29 mouse cellular contexts compared by ENCODE assay signal in the genomic region with DNA sequence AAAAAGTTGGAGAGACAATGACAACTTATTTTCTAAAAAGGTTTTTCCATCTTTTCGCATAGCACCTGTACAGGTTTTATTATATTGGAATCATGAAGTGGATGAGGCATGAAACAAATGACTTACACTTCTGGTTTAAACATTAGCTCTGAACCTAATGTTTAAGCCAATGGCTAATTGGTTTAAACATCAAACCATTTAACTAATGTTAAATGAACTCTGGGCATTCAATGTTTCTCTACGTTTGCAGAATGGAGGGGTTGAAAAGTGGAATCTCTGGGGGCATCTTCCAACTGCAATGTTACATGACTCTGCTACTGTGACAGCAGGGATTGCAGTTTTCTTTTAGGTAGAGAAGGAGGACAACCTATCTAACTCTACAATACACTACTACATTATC. TPM values are rescaled to one million over a fixed set of nuclear protein-coding genes. Genes with fewer than 3 reads are reported as not detected.
DNase-seq lines count a peak whose midpoint lies in the region; ATAC-seq and TF ChIP-seq lines count a peak whose summit lies in the region.
"Had no signal": no experiment of that assay in that cellular context is flagged by ENCODE, and none has a peak within 500 bp of the region (broad histone marks: within the 10 kb centered on the region; RNA-seq: fewer than 3 reads in every experiment).

No protein-coding gene starts in this region.

- peak; percentile 54 for ATAC-seq in kidney, embryonic 15.5 days (replicated peaks; ENCODE audit: low FRiP score)
- ATAC-seq: forebrain, embryonic 14.5 days; forebrain, postnatal 0 days; hindbrain, embryonic 16.5 days; Patski had no signal

- 36% methylated on average over 2 of the region's 2 CpGs for WGBS in kidney, adult 2 months
- 65% methylated on average over 2 of the region's 2 CpGs for WGBS in kidney, embryonic 15.5 days
- 87% methylated on average over 2 of the region's 2 CpGs for WGBS in limb, embryonic 10.5 days

- no peak for TF ChIP-seq POLR2A in kidney, adult 2 months (IDR thresholded peaks at IDR 0.05; ENCODE audit: low read depth, low read length)

- no peaks in the 10 kb centered on the region for H3K9me3 ChIP-seq in kidney, embryonic 15.5 days (replicated peaks)
- no peaks in the 10 kb centered on the region for H3K9me3 ChIP-seq in limb, embryonic 10.5 days (replicated peaks)
- H3K9me3 ChIP-seq: embryonic facial prominence, embryonic 12.5 days; embryonic facial prominence, embryonic 15.5 days; heart, embryonic 12.5 days; heart, embryonic 15.5 days; hindbrain, embryonic 10.5 days; hindbrain, embryonic 13.5 days had no signal

- peaks cover 8% of the 10 kb centered on the region; the same call in 1 of the 2 replicates for H3K4me1 ChIP-seq in kidney, adult 2 months (ENCODE audit: control insufficient read depth, insufficient read depth, low read length)
- no peaks in the 10 kb centered on the region for H3K4me1 ChIP-seq in kidney, embryonic 15.5 days
- no peaks in the 10 kb centered on the region for H3K4me1 ChIP-seq in limb, embryonic 10.5 days
- H3K4me1 ChIP-seq: embryonic facial prominence, embryonic 12.5 days; embryonic facial prominence, embryonic 15.5 days; heart, embryonic 12.5 days; heart, embryonic 15.5 days; hindbrain, embryonic 10.5 days; hindbrain, embryonic 13.5 days had no signal

- no peak overlapping the region for H3K9ac ChIP-seq in kidney, embryonic 15.5 days
- H3K9ac ChIP-seq: embryonic facial prominence, embryonic 12.5 days; embryonic facial prominence, embryonic 15.5 days; forebrain, postnatal 0 days; heart, embryonic 12.5 days; heart, embryonic 15.5 days; hindbrain, embryonic 13.5 days had no signal

- DNase-seq in kidney, adult 2 months = peak; percentile 67
- no peak for DNase-seq in kidney, postnatal 4 days
- no peak for DNase-seq in kidney, adult 18-20 months
- peak; percentile 2 to 30 for DNase-seq in kidney, postnatal 36 days
- DNase-seq in limb, embryonic 10.5 days (ENCODE audit: low spot score) = no peak
- DNase-seq: adrenal gland, postnatal 10 days; adrenal gland, postnatal 36 days; B cell, adult 2 months; cerebellum, adult 2 months; cerebellum, adult 9-11 months; cerebellum, postnatal 25 days; forebrain, postnatal 0 days; gastrocnemius, adult 2 months; gastrocnemius, postnatal 14 days; heart, adult 11 months; heart, postnatal 10 days; heart, postnatal 36 days had no signal

- H3K27ac ChIP-seq in kidney, adult 2 months (ENCODE audit: insufficient read depth, low read depth, low read length) = peak overlapping the region; percentile 38
- H3K27ac ChIP-seq in kidney, embryonic 15.5 days = peak overlapping the region; percentile 62
- no peak overlapping the region for H3K27ac ChIP-seq in limb, embryonic 10.5 days
- H3K27ac ChIP-seq: embryonic facial prominence, embryonic 12.5 days; embryonic facial prominence, embryonic 15.5 days; gastrocnemius, adult 2 months; heart, embryonic 15.5 days; hindbrain, embryonic 10.5 days; hindbrain, embryonic 13.5 days had no signal

- H3K36me3 ChIP-seq in kidney, adult 2 months (ENCODE audit: control insufficient read depth, insufficient read depth, low read length) = no peaks in the 10 kb centered on the region
- H3K36me3 ChIP-seq in kidney, embryonic 15.5 days = no peaks in the 10 kb centered on the region
- no peaks in the 10 kb centered on the region for H3K36me3 ChIP-seq in limb, embryonic 10.5 days
- H3K36me3 ChIP-seq: embryonic facial prominence, embryonic 12.5 days; embryonic facial prominence, embryonic 15.5 days; G1E; heart, embryonic 12.5 days; heart, embryonic 15.5 days; hindbrain, embryonic 10.5 days; hindbrain, embryonic 13.5 days had no signal

- no peak overlapping the region for H3K4me2 ChIP-seq in kidney, embryonic 15.5 days
- H3K4me2 ChIP-seq: embryonic facial prominence, embryonic 12.5 days; embryonic facial prominence, embryonic 15.5 days; heart, embryonic 12.5 days; heart, embryonic 15.5 days; hindbrain, embryonic 13.5 days had no signal

- no peaks in the 10 kb centered on the region for H3K27me3 ChIP-seq in kidney, adult 2 months (replicated peaks; ENCODE audit: control insufficient read depth, insufficient read depth, low read length)
- no peaks in the 10 kb centered on the region for H3K27me3 ChIP-seq in kidney, embryonic 15.5 days
- H3K27me3 ChIP-seq in limb, embryonic 10.5 days (ENCODE audit: low read depth, poor library complexity, severe bottlenecking) = no peaks in the 10 kb centered on the region
- H3K27me3 ChIP-seq: CH12.LX; embryonic facial prominence, embryonic 12.5 days; embryonic facial prominence, embryonic 15.5 days; heart, embryonic 12.5 days; heart, embryonic 15.5 days; hindbrain, embryonic 13.5 days had no signal

- no peak for TF ChIP-seq CTCF in kidney, adult 2 months (conservative IDR thresholded peaks at IDR 0.05; ENCODE audit: insufficient read depth, insufficient read length, low read depth, low read length)

- H3K4me3 ChIP-seq in kidney, adult 2 months (ENCODE audit: insufficient read depth, low read depth, low read length) = no peak overlapping the region
- H3K4me3 ChIP-seq in kidney, embryonic 15.5 days (replicated peaks) = no peak overlapping the region
- H3K4me3 ChIP-seq in limb, embryonic 10.5 days = no peak overlapping the region
- H3K4me3 ChIP-seq: embryonic facial prominence, embryonic 12.5 days; embryonic facial prominence, embryonic 15.5 days; gastrocnemius, adult 2 months; heart, embryonic 12.5 days; heart, embryonic 15.5 days; hindbrain, embryonic 10.5 days; hindbrain, embryonic 13.5 days had no signal

RNA-seq across cellular contexts. Expression of a gene that starts 27.0 kb away (rescaled TPM):
- polyA plus RNA-seq in kidney, adult 2 months (2012; rRNA removed) = not detected in 2 replicates
- polyA plus RNA-seq in kidney, embryonic 15.5 days (2015; fragmentation: Nextera tagmentation; extraction: Ambion mirVana) = 0.23 and 0.49 TPM in 2 replicates
- polyA plus RNA-seq in limb, embryonic 10.5 days (2016; fragmentation: Nextera tagmentation; extraction: Ambion mirVana) = 0.10 TPM in 1 of 2 replicates, not detected in the other
- polyA plus RNA-seq: G1E; heart, embryonic 15.5 days had no signal

Comparison
In these comparisons a context has a peak if more than half of its experiments do, and no peak if none do; other contexts are left out.
1. DNase-seq: peak in kidney, adult 2 months (single experiment) and kidney, postnatal 36 days (2 of 2); none in kidney, postnatal 4 days (0 of 2), kidney, adult 18-20 months (single experiment) and limb, embryonic 10.5 days (single experiment).